Comparison of ENCODE assay signal across 17 mouse cellular contexts in genomic region chr1:104226901-104227300, GRCm38 (mm10).
DNase-seq lines count a peak whose midpoint lies in the region; ATAC-seq and TF ChIP-seq lines count a peak whose summit lies in the region.
"Had no signal": no experiment of that assay in that cellular context is flagged by ENCODE, and none has a peak within 500 bp of the region (broad histone marks: within the 10 kb centered on the region; RNA-seq: fewer than 3 reads in every experiment).

No protein-coding gene starts in this region.

- ATAC-seq in midbrain, postnatal 0 days (ENCODE audit: low FRiP score): no peak
- ATAC-seq in intestine, postnatal 0 days: no peak
- ATAC-seq: inflammation-experienced regulatory T-cells, adult 6 months; liver, embryonic 12.5 days; lung, postnatal 0 days had no signal

- WGBS in midbrain, postnatal 0 days: 86% methylated on average over 3 of the region's 3 CpGs
- 82% methylated on average over 3 of the region's 3 CpGs for WGBS in midbrain, embryonic 10.5 days
- 76% methylated on average over 3 of the region's 3 CpGs for WGBS in intestine, postnatal 0 days

- intact Hi-C loops in left cerebral cortex, postnatal 36 days (cut with DNase I): loop anchor here (5.0 kb wide), 1 partner anchor 545 kb away; no protein-coding TSS in a partner anchor

- no peak for TF ChIP-seq CTCF in midbrain, postnatal 0 days (IDR thresholded peaks at IDR 0.05)
- no peak for TF ChIP-seq CTCF in intestine, postnatal 0 days (IDR thresholded peaks at IDR 0.05; ENCODE audit: low read depth)

- H3K36me3 ChIP-seq in midbrain, postnatal 0 days (ENCODE audit: insufficient read depth, low read length): no peaks in the 10 kb centered on the region
- no peaks in the 10 kb centered on the region for H3K36me3 ChIP-seq in midbrain, embryonic 10.5 days
- H3K36me3 ChIP-seq in intestine, postnatal 0 days (ENCODE audit: control insufficient read depth, insufficient read depth): no peaks in the 10 kb centered on the region
- H3K36me3 ChIP-seq: embryonic facial prominence, embryonic 13.5 days; liver, embryonic 12.5 days had no signal

- no peak overlapping the region for H3K27ac ChIP-seq in midbrain, postnatal 0 days (ENCODE audit: low read depth, low read length)
- H3K27ac ChIP-seq in midbrain, embryonic 10.5 days (replicated peaks): no peak overlapping the region
- H3K27ac ChIP-seq in intestine, postnatal 0 days (ENCODE audit: low read depth, low read length): no peak overlapping the region
- H3K27ac ChIP-seq: embryonic facial prominence, embryonic 13.5 days; heart, adult 2 months; liver, embryonic 12.5 days had no signal

- H3K4me3 ChIP-seq in midbrain, postnatal 0 days (ENCODE audit: low read depth, low read length): no peak overlapping the region
- H3K4me3 ChIP-seq in midbrain, embryonic 10.5 days: no peak overlapping the region
- H3K4me3 ChIP-seq in intestine, postnatal 0 days (ENCODE audit: low read depth, low read length): no peak overlapping the region
- H3K4me3 ChIP-seq: embryonic facial prominence, embryonic 13.5 days; heart, adult 2 months; liver, embryonic 12.5 days had no signal

- peak; percentile 1 for DNase-seq in midbrain, postnatal 0 days (ENCODE audit: low spot score)
- DNase-seq in midbrain, embryonic 10.5 days (ENCODE audit: low spot score): no peak
- peak; percentile 88 for DNase-seq in layer of hippocampus, adult 9-11 months
- DNase-seq in left cerebral cortex, postnatal 36 days (ENCODE audit: low spot score in 2 of 2): peak; percentile 56 to 67
- DNase-seq in kidney, postnatal 25 days: no peak
- DNase-seq in spleen, adult 12 weeks (ENCODE audit: low spot score): no peak
- no peak for DNase-seq in thymus, postnatal 36 days
- DNase-seq: heart, adult 2 months; heart, postnatal 36 days; kidney, postnatal 36 days; thymus, postnatal 14 days had no signal

- H3K27me3 ChIP-seq in midbrain, postnatal 0 days (ENCODE audit: insufficient read depth, low read length): no peaks in the 10 kb centered on the region
- no peaks in the 10 kb centered on the region for H3K27me3 ChIP-seq in midbrain, embryonic 10.5 days (ENCODE audit: low read depth, poor library complexity, severe bottlenecking)
- H3K27me3 ChIP-seq in intestine, postnatal 0 days (replicated peaks; ENCODE audit: control insufficient read depth, insufficient read depth, low read length): no peaks in the 10 kb centered on the region
- H3K27me3 ChIP-seq: embryonic facial prominence, embryonic 13.5 days; liver, embryonic 12.5 days had no signal

- no peak overlapping the region for H3K9ac ChIP-seq in midbrain, postnatal 0 days (replicated peaks; ENCODE audit: low read length, poor library complexity, severe bottlenecking)
- no peak overlapping the region for H3K9ac ChIP-seq in intestine, postnatal 0 days (ENCODE audit: low read depth, low read length)
- H3K9ac ChIP-seq: embryonic facial prominence, embryonic 13.5 days; liver, embryonic 12.5 days had no signal

- no peaks in the 10 kb centered on the region for H3K4me1 ChIP-seq in midbrain, postnatal 0 days (ENCODE audit: insufficient read depth, low read length)
- no peaks in the 10 kb centered on the region for H3K4me1 ChIP-seq in midbrain, embryonic 10.5 days
- H3K4me1 ChIP-seq in intestine, postnatal 0 days (replicated peaks; ENCODE audit: control insufficient read depth, insufficient read depth, low read length): no peaks in the 10 kb centered on the region
- H3K4me1 ChIP-seq: embryonic facial prominence, embryonic 13.5 days; liver, embryonic 12.5 days had no signal

- H3K9me3 ChIP-seq in midbrain, postnatal 0 days (ENCODE audit: low read length): no peaks in the 10 kb centered on the region
- H3K9me3 ChIP-seq in midbrain, embryonic 10.5 days (replicated peaks): no peaks in the 10 kb centered on the region
- H3K9me3 ChIP-seq in intestine, postnatal 0 days (ENCODE audit: control insufficient read depth): no peaks in the 10 kb centered on the region
- H3K9me3 ChIP-seq: embryonic facial prominence, embryonic 13.5 days; liver, embryonic 12.5 days had no signal

- H3K4me2 ChIP-seq in midbrain, postnatal 0 days (ENCODE audit: low read depth, low read length, poor library complexity, severe bottlenecking): no peak overlapping the region
- no peak overlapping the region for H3K4me2 ChIP-seq in intestine, postnatal 0 days (replicated peaks; ENCODE audit: low read depth)
- H3K4me2 ChIP-seq: embryonic facial prominence, embryonic 13.5 days; liver, embryonic 12.5 days; midbrain, embryonic 11.5 days had no signal

Comparison
In these comparisons a context has a peak if more than half of its experiments do, and no peak if none do; other contexts are left out.
1. DNase-seq: peak in midbrain, postnatal 0 days (single experiment), layer of hippocampus, adult 9-11 months (single experiment) and left cerebral cortex, postnatal 36 days (2 of 2); none in midbrain, embryonic 10.5 days (single experiment), kidney, postnatal 25 days (0 of 2), spleen, adult 12 weeks (single experiment) and thymus, postnatal 36 days (0 of 2).